Mouse (Mus musculus) lung, postnatal 10 days (tissue): ENCODE measurements around the gene Adgrg7.
A peak's percentile ranks its signal among the peaks of the same experiment; 100 is the strongest.

Experiments
- DNase-seq: peaks from one replicate; pipeline ENCODE4 v3.0.0; 2021

Gene Adgrg7

DNA sequence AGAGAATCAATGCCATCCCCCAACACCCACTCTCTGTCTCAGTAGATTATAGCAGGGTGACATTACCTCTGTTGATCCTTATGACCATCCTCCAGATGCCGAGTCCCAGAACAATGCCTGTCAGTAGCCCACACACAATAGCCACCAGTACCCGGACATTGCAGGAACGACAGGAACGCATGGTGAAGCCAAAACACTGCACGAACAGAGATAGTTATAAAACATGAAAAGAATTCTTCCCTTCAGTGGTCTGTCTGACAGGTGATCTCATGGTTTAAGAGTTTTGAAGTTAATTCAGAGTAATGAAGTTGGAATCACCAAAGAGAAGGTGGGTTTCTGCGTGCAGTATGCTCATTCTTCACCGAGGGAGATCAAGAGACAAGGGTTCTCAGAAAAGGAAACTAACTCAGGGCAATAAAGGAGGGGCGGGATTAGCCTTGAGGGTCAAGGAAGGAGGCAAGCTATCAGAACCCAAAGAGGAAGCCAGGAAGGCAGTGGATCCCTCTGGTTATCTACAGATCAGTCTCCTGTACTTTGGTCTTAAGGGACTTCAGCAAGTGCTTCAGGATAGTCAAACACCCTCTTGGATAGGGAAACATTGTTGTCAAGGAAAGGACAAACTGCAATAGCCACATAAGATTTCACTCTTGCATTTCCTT lies at the start of gene Adgrg7:
Gene Adgrg7 (minus strand): TSS at position 375 of the 659 bp plus-strand sequence.
- DNase-seq, result no peak

DNA sequence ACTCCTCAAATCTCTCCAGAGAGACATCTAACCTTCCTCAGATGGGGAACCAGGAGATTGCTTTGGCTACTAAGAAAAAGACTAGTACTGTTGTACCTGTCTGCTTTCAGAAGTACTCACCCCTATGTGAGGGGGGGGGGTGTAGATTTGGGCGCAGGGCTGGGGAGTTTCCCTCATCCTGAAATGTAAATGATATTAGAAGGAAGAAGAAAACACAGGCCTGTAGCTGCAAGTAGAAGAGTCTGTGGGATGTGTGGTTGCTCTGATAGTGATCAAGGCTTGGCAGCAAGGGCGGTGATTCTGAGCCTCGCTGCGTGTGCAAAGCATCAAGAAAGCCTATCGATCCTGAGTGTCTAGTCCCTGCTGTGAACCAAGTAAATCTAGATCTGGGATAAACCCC lies 47.3 kb upstream of the Adgrg7 start:
- DNase-seq, result no peak

DNA sequence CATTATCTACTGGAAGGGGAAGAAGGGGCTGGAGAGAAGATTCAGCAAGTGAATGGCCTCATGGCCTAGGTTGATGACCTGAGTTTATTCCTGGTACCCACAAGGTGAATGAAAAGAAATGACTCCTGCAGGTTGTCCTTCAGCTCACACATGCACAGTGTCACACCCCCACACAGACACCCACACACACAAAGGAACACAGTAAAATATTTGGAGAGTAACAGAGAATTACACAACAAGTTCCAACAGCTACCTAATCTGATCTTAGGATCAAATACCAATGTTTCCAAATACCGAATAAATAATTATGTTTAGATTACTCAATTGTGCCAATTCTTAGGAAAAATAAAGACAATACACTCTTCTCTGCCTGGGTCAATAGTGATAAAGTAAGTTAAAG lies 37.7 kb upstream of the Adgrg7 start:
- no peak for DNase-seq

DNA sequence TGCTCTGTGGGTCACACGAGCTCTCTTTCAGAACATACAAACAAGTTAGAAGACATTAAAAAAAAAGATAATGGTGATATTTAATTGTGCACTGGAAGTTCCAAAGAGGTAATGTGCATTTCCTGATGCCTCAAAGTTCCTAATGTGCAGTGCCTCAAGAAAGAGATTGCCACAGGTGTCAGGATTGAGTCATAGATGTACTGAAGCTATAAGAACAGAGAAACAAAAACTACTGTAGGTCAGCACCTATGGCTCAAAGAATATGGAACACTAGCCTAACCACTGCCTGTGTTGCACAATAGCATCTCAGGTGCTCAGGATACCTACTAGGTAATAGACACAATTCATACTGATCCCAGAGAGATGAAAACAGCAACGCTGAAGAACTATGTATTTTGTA lies 36.3 kb upstream of the Adgrg7 start:
- DNase-seq, result no peak

DNA sequence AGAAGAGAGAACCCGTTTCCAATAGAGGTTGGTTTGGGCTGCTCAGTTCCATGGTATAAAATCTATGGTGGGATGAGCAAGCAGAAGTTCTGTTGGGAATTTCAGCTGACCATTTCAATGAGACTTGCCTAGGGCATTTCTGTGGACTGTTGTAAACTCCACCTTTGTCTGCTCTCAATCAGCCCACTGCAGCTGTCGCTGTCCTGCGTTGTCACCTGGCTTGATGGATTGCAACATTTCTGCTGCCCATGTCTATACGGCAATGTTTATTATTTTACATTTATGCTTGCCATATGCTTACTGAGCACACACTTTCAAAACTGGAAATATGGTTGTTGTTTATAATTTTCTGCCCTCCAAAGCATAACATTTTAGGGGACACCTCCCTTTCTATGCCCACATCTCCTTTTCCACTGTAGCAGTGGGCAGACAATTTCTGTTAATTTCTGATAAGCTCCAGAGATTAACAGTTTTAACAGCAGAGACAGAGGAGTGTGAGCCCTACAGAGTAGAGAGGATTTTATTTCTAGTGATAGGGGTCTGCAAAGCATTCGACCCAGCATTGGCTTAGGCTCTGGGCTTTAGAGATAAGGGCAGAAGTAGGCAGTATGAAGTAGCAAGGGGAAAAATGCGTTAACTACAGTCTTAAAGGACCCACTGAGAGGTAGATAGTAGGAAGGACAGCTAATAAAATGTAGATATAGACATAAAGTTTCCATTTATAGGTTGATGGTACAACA lies 5.9 kb upstream of the Adgrg7 start:
- no peak for DNase-seq

DNA sequence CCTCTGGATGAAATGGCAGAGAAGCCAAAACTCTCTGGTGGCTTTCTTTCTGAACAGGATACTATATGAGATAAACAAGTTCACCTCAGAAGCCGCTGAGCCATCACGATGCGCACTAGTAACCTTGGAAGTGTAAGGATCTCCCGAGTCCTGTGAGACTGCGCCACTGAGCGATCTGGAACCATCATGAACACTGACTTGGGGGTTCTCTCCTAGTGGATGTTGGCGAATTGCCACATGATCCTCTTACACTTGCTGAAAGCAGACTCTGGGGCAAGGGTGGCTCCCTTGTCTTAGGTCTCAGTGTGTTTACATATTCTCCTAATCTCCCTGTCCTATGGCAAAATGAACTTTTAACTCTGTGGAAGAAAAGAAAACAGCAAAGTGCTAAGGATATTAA lies 5.3 kb upstream of the Adgrg7 start:
- no peak for DNase-seq

DNA sequence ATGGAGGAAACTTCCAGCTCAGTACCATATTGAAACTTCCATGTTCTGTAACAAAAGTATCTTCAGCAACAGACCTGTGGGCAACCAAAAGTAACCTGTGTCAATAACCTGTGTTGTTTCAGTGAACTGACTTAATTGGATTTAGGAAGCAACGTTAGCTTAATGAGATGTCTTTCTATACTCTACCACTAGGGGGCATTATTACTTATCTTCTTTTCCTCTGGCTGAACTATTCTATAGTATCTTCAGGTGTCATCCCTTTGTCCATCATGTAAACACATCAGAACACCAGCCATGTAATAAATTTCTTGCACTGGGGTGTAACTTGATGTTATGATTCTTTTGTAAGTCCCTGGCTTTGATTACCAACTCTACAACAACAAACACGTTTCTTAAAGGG lies 4.8 kb upstream of the Adgrg7 start:
- no peak for DNase-seq

DNA sequence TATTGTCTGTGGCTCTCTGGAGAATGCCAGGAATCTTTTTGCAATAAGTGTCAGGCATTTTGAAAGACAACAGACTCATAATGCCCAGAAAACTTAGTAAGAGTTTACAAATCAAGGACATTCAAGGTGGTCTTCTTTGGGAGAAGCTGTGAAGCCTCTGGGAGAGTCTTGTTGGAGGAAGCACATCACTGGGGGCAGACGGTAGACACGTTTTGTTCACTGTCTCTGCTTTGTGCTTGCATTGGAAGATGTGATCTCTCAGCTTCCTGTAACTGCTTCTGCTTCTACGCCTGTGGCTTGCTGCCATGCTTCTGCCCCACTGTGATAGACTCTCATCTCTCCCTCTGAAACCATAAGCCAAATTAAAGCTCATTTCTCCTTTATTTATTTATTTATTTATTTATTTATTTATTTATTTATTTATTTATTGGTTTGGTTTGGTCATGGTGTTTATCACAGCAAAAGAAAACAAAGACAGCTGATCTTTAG lies 3.9 kb upstream of the Adgrg7 start:
- no peak for DNase-seq

DNA sequence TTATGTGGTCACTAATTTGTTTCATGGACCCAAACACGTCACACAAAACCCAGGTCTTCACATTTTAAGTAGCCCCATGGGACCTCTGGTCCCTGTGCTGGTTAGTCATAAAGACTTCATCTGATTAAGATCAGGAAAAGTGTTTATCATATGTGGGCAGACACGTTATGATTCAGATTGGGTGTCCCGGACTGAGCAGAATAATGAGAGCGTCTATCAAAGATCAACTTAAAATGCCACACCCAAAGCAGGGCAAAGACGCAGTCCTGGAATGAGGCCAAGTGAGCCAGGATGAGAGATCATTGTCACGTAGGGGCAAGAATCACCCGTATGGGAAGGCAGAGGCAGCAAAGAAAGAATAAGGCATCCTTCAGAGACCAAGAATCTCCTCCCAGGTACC lies 3.2 kb upstream of the Adgrg7 start:
- DNase-seq, result no peak

DNA sequence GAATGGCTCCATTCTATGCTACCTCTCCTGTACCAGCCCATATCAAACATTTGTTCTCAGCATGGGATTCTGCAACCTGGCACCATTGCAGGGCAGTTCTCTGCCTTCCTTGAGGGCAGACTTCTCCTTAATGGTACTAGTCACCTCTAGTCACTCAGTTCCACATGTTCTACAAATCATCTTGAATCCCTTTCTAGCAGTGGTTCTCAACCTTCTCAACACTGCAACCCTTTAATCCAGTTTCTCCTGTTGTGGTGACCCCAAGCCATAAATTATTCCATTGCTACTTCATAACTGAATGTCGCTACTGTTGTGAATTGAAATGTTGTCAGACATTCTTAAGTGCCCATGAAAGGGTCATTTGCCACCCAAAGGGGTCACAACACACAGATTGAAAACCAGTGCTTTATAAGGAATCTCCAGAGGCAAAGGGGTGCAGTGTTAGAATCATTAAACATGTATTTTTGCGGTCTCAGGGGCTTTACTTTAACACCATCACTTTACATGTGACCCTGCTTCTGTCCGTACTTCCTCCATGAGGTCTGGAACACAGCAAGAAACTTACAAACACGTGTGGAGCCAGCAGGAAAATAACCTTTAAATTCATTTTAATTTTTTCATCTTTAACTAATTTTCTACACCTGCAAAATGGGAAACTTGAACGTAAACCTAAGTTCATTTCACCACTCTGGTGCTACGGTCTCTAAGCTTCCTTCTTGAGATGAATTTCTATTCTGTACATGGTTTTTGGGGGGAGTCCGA lies 1.1 kb downstream of the Adgrg7 start:
- no peak for DNase-seq

DNA sequence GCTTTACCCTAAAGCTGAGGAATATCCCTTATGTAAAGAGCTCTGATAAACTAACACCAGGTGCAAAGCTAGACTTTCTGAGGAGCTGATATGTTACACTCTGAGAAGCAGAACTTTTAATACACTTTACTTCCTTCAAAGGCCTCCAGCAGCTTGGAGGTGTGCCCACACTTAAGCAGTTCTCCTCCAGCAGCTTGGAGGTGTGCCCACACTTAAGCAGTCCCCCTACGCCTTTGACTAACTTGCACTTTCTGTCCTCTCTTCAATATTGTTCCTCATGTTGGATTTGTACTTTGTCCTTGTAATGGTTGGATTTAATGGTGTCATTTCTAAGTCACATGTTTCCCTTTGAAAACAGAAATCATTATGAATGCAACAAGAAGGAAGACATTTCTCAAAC lies 1.9 kb downstream of the Adgrg7 start:
- DNase-seq, result no peak

DNA sequence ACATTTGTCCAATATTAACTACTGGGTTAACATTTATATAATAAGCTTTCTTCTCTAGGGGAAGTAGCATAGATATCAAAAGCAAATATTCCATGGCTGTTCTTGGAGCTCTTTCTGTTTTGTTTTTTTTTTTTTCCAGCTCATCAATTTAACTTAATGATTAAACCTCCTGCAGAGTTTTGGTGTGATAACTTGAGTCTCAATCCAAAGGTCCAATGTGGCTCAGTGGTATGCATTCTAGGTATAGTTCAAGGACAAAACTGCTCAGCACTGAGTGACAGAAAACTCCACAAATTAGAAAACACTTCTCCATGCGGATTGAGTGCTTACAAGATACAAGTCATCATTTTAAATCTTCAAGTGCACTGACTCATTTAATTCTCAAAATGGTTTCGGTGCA lies 9.7 kb downstream of the Adgrg7 start:
- no peak for DNase-seq

DNA sequence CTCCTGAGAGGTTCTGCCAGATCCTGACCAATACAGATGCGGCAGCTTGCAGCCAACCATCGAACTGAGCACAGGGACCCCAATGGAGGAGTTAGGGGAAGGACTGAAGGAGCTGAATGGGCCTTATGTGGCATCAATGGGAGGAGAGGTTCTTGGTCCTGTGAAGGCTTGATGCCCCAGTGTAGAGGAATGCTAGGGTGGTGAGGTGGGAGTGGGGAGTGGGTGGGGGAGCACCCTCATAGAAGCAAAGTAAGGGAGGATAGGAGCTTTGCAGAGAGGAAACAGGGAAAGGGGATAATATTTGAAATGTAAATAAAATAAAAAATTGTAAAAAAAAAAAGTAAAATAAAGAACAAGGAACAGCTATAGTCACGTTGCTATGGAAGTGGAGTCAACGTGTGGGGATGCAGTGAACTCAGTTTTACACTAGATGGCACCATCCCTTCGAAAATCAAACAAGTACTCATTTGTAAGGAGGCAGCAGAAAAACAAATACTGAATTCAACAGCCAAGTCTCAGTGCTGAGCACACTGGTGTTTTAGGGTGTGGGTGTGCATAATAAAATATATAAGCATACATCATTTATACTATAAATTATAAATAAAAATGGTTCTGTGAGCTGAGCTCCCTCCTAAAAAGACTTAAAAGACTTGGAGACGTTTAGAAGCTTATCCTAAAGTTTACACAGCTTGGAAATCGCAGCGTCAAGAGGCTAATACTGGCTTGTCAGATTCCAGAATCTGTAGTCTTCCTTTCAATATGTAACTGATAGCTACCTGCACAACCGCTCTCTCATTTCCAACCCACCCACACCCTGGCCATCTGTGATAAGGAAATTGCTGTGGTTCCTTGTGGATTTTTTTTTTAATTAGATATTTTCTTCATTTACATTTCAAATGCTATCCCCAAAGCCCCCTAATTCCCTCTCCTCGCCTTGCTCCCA lies 24.2 kb downstream of the Adgrg7 start:
- peak; percentile 65 for DNase-seq

DNA sequence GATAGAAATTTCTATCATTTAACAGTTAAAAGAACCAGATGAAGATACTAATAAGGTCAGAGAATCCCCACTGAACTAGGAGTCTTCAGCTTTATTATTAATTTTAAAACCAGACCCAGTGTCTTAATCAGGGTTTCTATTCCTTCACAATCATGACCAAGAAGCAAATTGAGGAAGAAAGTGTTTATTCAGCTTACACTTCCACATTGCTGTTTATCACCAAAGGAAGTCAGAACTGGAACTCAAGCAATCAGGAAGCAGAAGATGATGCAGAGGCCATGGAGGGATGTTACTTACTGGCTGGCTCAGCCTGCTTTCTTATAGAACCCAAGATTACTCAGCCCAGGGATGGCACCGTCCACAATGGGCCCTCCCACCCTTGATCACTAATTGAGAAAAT lies 66.6 kb downstream of the Adgrg7 start:
- DNase-seq, result no peak

DNA sequence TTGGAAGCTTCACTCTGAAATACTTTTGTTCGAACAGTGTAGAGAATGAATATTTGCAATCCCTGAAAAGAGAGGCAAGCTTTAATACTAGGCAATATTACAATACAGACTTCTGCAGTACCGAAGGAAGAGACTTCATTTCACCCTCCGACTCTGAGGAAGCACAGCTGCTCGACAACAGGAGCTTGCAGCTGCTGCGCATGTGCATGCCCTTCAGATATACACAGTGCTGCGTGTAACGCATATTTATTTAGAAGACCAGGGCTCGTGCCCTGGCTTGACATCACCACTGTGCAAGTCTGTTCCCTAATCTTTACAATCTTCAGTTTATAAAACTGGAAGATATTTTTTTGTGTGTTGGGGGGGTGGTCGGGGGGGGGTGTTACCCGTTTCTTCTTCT lies 70.7 kb downstream of the Adgrg7 start:
- DNase-seq, result peak; percentile 24

DNA sequence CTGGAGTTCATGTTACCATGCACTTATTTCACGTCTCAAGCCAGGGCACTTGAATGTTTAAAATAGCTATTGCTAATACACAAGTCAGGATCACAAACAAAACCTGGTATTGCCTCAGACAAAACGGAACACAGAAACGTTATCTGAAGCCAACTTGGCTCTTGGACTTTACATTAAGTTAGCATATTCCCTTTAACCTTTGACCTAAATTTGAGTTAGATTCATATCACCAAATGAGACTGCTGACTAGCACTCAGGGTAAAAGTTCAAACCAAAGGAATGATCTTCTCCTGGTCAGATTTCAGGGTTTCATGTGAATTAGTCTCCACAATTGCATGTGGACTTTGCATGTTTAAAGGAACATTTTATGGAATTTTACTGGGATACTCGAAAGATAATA lies 73.3 kb downstream of the Adgrg7 start:
- DNase-seq, result no peak

DNA sequence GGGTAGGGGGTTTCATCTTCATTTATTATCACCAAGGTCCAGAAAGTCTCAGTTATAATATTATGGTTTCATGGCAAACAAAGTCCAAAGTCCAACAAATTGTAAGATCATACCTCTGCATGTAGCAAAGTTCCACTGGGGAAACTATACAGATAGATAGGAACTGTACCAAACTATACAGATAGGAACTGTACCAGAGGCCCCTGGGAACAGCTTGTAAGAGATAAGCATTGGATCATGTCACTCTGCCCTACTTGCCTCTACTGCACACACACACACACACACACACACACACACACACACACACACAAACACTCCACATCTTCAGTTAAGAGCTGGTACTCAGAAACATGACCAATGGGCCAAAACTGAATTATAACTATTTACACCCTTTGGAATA lies 76.6 kb downstream of the Adgrg7 start:
- no peak for DNase-seq

DNA sequence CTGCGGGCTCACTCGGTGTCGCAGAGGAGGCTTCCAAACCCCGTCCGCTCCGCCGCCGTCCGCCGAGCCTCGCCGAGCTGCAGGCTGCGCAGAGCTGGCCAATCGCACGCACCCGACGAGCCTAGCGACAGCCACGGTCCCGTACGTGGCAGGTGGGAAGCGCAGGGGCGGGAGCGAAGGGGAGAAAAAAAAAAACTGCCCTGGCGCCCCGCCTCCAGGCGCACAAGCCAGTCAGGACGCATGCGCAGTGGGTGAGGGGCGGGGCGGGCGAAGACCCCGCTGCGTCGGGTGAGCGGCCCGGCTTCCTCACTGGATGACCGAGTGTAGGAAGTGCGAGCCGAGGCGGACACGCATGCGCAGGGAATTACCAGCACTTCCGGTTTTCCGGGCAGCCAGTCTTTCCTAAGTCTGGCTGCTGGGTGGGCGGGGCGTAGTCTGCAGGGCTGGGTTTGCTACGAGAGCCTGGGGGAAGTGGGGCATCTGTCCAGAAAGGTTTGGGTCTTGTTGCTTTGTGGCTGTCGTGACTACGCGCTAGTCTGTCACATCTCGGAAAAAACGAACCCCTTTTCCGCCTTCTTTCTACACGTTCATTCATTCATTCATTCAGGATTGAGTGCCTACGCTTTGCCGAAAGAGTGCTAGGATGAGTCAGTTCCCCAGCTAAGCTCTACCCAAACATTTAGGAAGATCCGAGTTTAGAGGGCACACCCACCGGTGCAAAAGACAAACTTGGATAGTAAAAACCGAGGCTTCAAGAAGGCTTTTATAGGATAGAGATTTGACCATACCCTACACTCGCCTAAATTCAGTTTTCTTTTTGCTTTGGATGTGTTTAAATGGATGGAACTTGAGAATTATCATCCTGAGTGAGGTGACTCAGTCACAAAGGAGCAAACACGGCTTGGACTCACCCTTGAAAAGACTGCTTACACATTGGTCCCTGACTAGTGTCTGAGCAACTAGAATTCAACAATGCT lies 78.1 kb downstream of the Adgrg7 start, which contains the start of gene Tfg:
Gene Tfg (minus strand): TSS at position 227 of the 977 bp plus-strand sequence.
- DNase-seq, result peak; percentile 100

DNA sequence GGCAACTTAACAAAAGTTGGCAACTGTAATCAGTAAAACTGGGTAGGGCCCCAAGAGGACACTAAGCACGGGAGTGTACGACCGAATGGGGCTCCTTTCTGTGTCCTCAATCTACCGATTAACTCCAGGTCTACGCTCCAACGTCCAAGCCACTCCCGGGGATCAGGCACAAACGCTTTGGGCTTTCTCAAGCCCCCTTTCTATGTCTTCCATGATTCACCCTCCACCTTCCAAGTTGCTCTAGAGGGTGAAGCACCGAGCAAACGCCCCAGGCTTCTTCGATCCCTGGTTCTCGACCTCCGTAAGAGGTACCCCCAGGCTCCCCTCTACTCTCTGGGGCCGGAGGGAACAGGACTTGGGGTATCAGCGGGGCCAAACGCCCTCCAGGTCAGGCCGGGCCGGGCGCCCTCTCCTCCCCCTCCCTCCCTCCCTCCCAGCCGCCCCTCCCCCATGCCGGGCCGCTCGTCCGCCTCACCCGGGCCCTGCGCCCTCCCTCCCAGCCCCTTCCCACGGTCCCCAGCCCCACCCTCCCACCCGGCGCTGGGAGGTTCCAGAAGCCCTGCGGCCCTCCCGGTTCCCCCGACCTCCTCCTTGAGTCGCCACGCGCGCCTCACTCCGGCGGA lies 79.0 kb downstream of the Adgrg7 start:
- peak; percentile 27 for DNase-seq

DNA sequence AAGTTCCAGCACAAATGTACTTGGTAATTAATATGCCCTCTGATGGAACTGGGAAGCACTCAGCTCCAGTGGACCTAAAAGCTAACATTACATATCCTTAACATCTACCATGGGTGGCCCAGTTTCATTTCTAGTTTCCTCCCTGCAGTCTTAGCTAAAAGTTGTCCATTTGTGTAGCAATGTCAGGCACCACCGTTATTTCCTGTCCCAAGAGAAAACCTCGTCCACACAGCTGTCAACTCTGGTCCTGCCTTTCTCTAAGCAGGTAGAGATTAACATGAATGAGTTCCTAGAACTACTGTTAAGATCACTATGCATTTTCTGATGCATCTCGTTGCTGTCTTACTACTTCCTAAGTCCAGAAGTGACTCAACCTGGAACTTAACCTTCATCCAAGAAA lies 80.0 kb downstream of the Adgrg7 start:
- no peak for DNase-seq

DNA sequence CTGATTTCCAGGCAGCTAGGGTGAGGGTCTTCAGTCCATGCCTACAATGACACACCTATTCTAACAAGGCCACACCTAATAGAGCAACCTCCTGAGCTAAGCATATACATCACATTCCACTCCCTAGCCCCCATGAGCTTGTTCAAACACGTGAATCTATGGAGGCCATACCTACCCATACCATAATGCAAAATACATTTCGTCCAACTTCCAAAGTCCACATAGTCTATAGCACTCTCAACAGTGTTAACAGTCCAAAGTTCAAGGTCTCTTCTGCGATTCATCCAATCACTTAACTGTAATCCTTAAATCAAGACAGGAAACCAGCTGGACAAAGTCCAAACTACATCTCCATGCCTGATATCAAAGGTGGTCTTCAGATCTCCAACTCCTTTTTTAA lies 85.6 kb downstream of the Adgrg7 start:
- no peak for DNase-seq
